Mouse (Mus musculus) neural tube, embryonic 15.5 days (tissue): ENCODE measurements around the gene Dhrs7. TPM values are rescaled to one million over a fixed set of nuclear protein-coding genes. Genes with fewer than 3 reads are reported as not detected.

Experiments
- ATAC-seq: fragments of 200-750 bp; cut with Nextera tagmentation; 2 replicates; pipeline ENCODE4 v1.8.0; 2017; ENCODE audit warnings: mild to moderate bottlenecking, moderate TSS enrichment, moderate library complexity; ENCODE audit not compliant: low FRiP score
- H3K27ac ChIP-seq: fragments of 300-500 bp; sonication (generic); replicated peaks from 2 replicates; pipeline ENCODE4 v1.5.1; 2015; ENCODE audit warnings: mild to moderate bottlenecking, inconsistent platforms
- H3K27me3 ChIP-seq: fragments of 300-500 bp; sonication (generic); replicated peaks from 2 replicates; pipeline ENCODE4 v1.6.1; 2015; ENCODE audit warnings: inconsistent platforms
- H3K36me3 ChIP-seq: fragments of 300-500 bp; sonication (generic); 2 replicates; pipeline ENCODE4 v1.6.1; 2015; ENCODE audit warnings: inconsistent platforms
- H3K4me1 ChIP-seq: fragments of 300-500 bp; sonication (generic); 2 replicates; pipeline ENCODE4 v1.6.1; 2015; ENCODE audit warnings: inconsistent platforms
- H3K4me2 ChIP-seq: fragments of 300-500 bp; sonication (generic); 2 replicates; pipeline ENCODE4 v1.6.1; 2015; ENCODE audit warnings: inconsistent platforms, mild to moderate bottlenecking, moderate library complexity
- H3K4me3 ChIP-seq: fragments of 300-500 bp; sonication (generic); replicated peaks from 2 replicates; pipeline ENCODE4 v1.5.1; 2015; ENCODE audit warnings: mild to moderate bottlenecking, inconsistent platforms
- H3K9ac ChIP-seq: fragments of 300-500 bp; sonication (generic); replicated peaks from 2 replicates; pipeline ENCODE4 v1.6.1; 2015; ENCODE audit warnings: mild to moderate bottlenecking, inconsistent platforms
- H3K9me3 ChIP-seq: fragments of 300-500 bp; sonication (generic); replicated peaks from 2 replicates; pipeline ENCODE4 v1.6.1; 2016; ENCODE audit warnings: inconsistent platforms
- WGBS: fragments of 180-500 bp; shearing (Covaris S2); methylation state at CpG from one replicate; pipeline ENCODE4 v1.1.7; 2015; ENCODE audit warnings: mixed read lengths; 5-methylcytosine and 5-hydroxymethylcytosine counted together
- polyA plus RNA-seq: library from polyadenylated mRNA; unstranded; fragments of >200 nt; fragmentation: Nextera tagmentation; extraction: Ambion mirVana; gene quantifications from 2 replicates; pipeline ENCODE4 v1.2.1, GENCODE M21; 2015

The Dhrs7 gene
- polyA plus RNA-seq, 1 experiment from 2014 or later, result 21.9 TPM

- H3K4me1 ChIP-seq, result peaks cover 2% of the 10 kb centered on the region; the same call in 1 of the 2 replicates
- WGBS, result 71% methylated on average over 11 of the region's 11 CpGs
- no peaks in the 10 kb centered on the region for H3K9me3 ChIP-seq
- ATAC-seq, result no peak
- no peak within 1 kb of the TSS for H3K4me3 ChIP-seq
- no peak within 1 kb of the TSS for H3K4me2 ChIP-seq
- H3K36me3 ChIP-seq, result no peaks in the 10 kb centered on the region
- no peak within 1 kb of the TSS for H3K9ac ChIP-seq
- no peaks in the 10 kb centered on the region for H3K27me3 ChIP-seq
- no peak within 1 kb of the TSS for H3K27ac ChIP-seq
Measured at GRCm38 (mm10) chr12:72649611-72650330, 14.9 kb downstream of the Dhrs7 start, which contains the start of gene Gm4756. Gene Gm4756, minus strand, starts transcription at chr12:72649661.

- H3K27ac ChIP-seq, result no peak overlapping the region
- no peak overlapping the region for H3K4me3 ChIP-seq
- ATAC-seq, result no peak
- no peak overlapping the region for H3K4me2 ChIP-seq
- no peaks in the 10 kb centered on the region for H3K4me1 ChIP-seq
- 95% methylated on average over 14 of the region's 14 CpGs for WGBS
- H3K9ac ChIP-seq, result no peak overlapping the region
- H3K27me3 ChIP-seq, result no peaks in the 10 kb centered on the region
- no peaks in the 10 kb centered on the region for H3K9me3 ChIP-seq
- H3K36me3 ChIP-seq, result no peaks in the 10 kb centered on the region
Measured at GRCm38 (mm10) chr12:72648921-72649320, 15.8 kb downstream of the Dhrs7 start.

DNA sequence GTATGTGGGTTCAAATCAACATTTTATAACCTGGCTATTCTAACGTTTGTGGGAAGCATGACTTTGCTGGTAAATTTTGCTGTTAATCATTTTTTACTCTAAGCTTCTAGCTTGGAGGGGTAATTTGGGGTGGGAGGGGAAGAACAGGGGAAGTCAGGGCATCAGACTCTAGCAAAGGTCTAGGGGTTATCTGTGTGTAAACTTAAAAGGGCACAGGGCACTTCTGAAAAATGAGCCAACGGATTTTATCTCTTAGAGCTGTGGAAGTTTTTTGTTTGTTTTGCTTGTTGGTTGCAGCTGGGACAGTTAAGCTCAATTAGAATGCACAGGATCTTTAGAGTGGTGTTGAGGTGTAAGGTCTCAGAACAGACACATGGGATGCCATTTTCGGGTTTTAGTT lies 26.7 kb downstream of the Dhrs7 start:
- no peak overlapping the region for H3K27ac ChIP-seq
- WGBS, result 83% methylated on average over 3 of the region's 3 CpGs
- ATAC-seq, result no peak

GRCm38 (mm10) chr12:72628751-72629150 lies 36.0 kb downstream of the Dhrs7 start:
- Histone ChIP-seq H3K4me2 (no peak overlapping the region), H3K9ac (no peak overlapping the region), H3K27ac (no peak overlapping the region), H3K9me3 (no peaks in the 10 kb centered on the region), H3K27me3 (no peaks in the 10 kb centered on the region), H3K4me3 (no peak overlapping the region), H3K4me1 (no peaks in the 10 kb centered on the region), H3K36me3 (no peaks in the 10 kb centered on the region)
- 93% methylated on average over 7 of the region's 7 CpGs for WGBS
- no peak for ATAC-seq

More for the DNA sequence above, 26.7 kb downstream of the Dhrs7 start:
- H3K9me3 ChIP-seq, result no peaks in the 10 kb centered on the region
- H3K4me2 ChIP-seq, result no peak overlapping the region
- no peaks in the 10 kb centered on the region for H3K4me1 ChIP-seq
- H3K4me3 ChIP-seq, result no peak overlapping the region
- H3K36me3 ChIP-seq, result no peaks in the 10 kb centered on the region
- no peak overlapping the region for H3K9ac ChIP-seq
- H3K27me3 ChIP-seq, result no peaks in the 10 kb centered on the region

- Histone ChIP-seq H3K27ac (no peak overlapping the region), H3K36me3 (no peaks in the 10 kb centered on the region), H3K4me3 (no peak overlapping the region), H3K9me3 (no peaks in the 10 kb centered on the region), H3K4me1 (no peaks in the 10 kb centered on the region), H3K9ac (no peak overlapping the region), H3K4me2 (no peak overlapping the region), H3K27me3 (no peaks in the 10 kb centered on the region)
- 86% methylated on average over 5 of the region's 5 CpGs for WGBS
- ATAC-seq, result no peak
Measured at GRCm38 (mm10) chr12:72622853-72623496, 41.7 kb downstream of the Dhrs7 start.

- WGBS, result 84% methylated on average over 1 of the region's 1 CpGs
- H3K36me3 ChIP-seq, result no peaks in the 10 kb centered on the region
- H3K4me3 ChIP-seq, result no peak overlapping the region
- no peak overlapping the region for H3K27ac ChIP-seq
- no peak for ATAC-seq
- H3K9ac ChIP-seq, result no peak overlapping the region
- H3K9me3 ChIP-seq, result no peaks in the 10 kb centered on the region
- H3K4me2 ChIP-seq, result no peak overlapping the region
- no peaks in the 10 kb centered on the region for H3K4me1 ChIP-seq
- no peaks in the 10 kb centered on the region for H3K27me3 ChIP-seq
Measured at GRCm38 (mm10) chr12:72621441-72621840, 43.3 kb downstream of the Dhrs7 start.

DNA sequence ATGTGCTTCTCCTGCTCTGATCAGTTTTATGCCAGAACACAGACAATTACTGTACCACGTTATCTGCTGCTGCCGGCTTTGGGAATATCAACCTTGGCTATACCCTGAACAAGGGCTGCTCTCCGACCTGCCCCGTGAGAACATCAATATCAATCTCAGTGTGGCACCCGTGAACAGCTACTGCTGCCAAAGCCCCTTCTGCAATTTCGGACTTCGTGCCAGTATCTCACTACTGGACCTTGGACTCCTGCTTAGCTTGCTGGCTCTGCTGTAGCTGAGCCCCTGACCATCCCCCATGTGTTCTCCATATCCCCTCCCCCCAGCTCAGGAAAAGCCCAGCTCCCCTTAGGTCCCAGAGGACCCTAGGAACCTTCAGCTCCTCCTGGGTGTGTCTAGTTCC lies 43.9 kb downstream of the Dhrs7 start:
- Histone ChIP-seq H3K4me1 (no peaks in the 10 kb centered on the region), H3K9ac (no peak overlapping the region), H3K9me3 (no peaks in the 10 kb centered on the region), H3K27ac (no peak overlapping the region), H3K27me3 (no peaks in the 10 kb centered on the region), H3K4me2 (no peak overlapping the region), H3K4me3 (no peak overlapping the region), H3K36me3 (no peaks in the 10 kb centered on the region)
- WGBS, result 87% methylated on average over 7 of the region's 7 CpGs
- ATAC-seq, result no peak

DNA sequence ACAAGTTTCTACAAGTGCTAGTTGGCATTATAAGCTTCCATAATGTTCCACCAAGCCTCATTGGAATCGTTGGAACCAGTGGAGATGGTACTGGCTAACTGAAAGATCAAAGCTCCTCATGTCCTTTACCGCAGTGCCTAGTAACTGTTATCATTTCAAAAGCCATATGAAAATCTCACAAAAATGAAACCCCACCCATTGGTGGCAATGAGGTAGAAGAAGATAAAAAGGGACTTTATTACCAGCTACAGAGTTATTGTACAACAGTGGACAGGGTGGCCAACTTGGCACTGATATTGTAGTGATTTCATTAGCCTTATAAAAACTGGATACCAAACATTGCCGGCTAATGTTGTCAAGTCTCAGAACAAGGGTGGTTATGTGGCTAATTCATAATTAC lies 52.7 kb downstream of the Dhrs7 start:
- H3K9ac ChIP-seq, result no peak overlapping the region
- 94% methylated on average over 3 of the region's 3 CpGs for WGBS
- no peaks in the 10 kb centered on the region for H3K36me3 ChIP-seq
- H3K4me2 ChIP-seq, result no peak overlapping the region
- no peaks in the 10 kb centered on the region for H3K9me3 ChIP-seq
- H3K4me1 ChIP-seq, result no peaks in the 10 kb centered on the region
- H3K4me3 ChIP-seq, result no peak overlapping the region
- H3K27me3 ChIP-seq, result no peaks in the 10 kb centered on the region
- no peak for ATAC-seq
- no peak overlapping the region for H3K27ac ChIP-seq

Other genes starting within 250 kb of the Dhrs7 start
- gene Lrrc9, start 223.0 kb downstream of the Dhrs7 start, polyA plus RNA-seq, result 3.6 and 3.7 TPM in 2 replicates
- gene Pcnx4, start 128.5 kb downstream of the Dhrs7 start, polyA plus RNA-seq, result 21.9 and 22.7 TPM in 2 replicates
- gene Gm4756, start 15.2 kb downstream of the Dhrs7 start, polyA plus RNA-seq, result not detected in 2 replicates
- 59.5 and 68.7 TPM in 2 replicates for gene Ppm1a, start 92.5 kb upstream of the Dhrs7 start, polyA plus RNA-seq